Mouse (Mus musculus) lung, adult 2 months (tissue): ENCODE measurements at regions not wholly inside any gene's neighbourhood (a gene's known extent, or its start where the extent isn't known, plus 50 kb on each side); places are given as distances from the start of the nearest gene placed in this dataset.

Experiments
- CTCF ChIP-seq: fragments of 200-500 bp; IDR thresholded peaks from 2 replicates; pipeline ENCODE4 v1.5.1; 2011; ENCODE audit warnings: mild to moderate bottlenecking, low read length, control low read depth; ENCODE audit not compliant: insufficient read depth
- POLR2A ChIP-seq: fragments of 200-500 bp; IDR thresholded peaks from 2 replicates; pipeline ENCODE4 v1.6.1; 2011; ENCODE audit warnings: low read depth, mild to moderate bottlenecking, control low read depth, low read length, borderline replicate concordance; ENCODE audit errors: extremely low read depth

- TF ChIP-seq CTCF (no peak), POLR2A (no peak)
Observed at GRCm38 (mm10) chr16:29833298-29833697, 230.9 kb upstream of the Hes1 start.
